Mouse (Mus musculus): ENCODE results near the gene Cbx4. TPM values are rescaled to one million over a fixed set of nuclear protein-coding genes. Genes with fewer than 3 reads are reported as not detected.
A peak's percentile ranks its signal among the peaks of the same experiment; 100 is the strongest.

Gene Cbx4
- polyA plus RNA-seq, 1 experiment from 2014 or later: 9.7 TPM

- H3K36me3 ChIP-seq (ENCODE audit: insufficient read depth, low read length): no peaks in the 10 kb centered on the region; the same call in 1 of the 2 replicates
- ATAC-seq: peak; percentile 20
- TF ChIP-seq CTCF (IDR thresholded peaks at IDR 0.05) (no peak), EP300 (IDR thresholded peaks at IDR 0.05) (no peak)
- H3K4me2 ChIP-seq (replicated peaks; ENCODE audit: low read depth, low read length): peak overlapping the region; percentile 99
- peaks cover 50% of the 10 kb centered on the region for H3K27me3 ChIP-seq (replicated peaks; ENCODE audit: insufficient read depth, low read length)
- peak overlapping the region; percentile 63 for H3K4me3 ChIP-seq (ENCODE audit: low read depth, low read length)
- WGBS: 1% methylated on average over 29 of the region's 31 CpGs
- no peaks in the 10 kb centered on the region for H3K9me3 ChIP-seq (ENCODE audit: low read length)
- peak; percentile 36 for DNase-seq (ENCODE audit: low spot score)
- peaks cover 21% of the 10 kb centered on the region for H3K4me1 ChIP-seq (ENCODE audit: insufficient read depth, low read depth, low read length)
- H3K9ac ChIP-seq (replicated peaks; ENCODE audit: low read depth): no peak overlapping the region
- no peak overlapping the region for H3K27ac ChIP-seq (ENCODE audit: low read length)
Observed at GRCm38 (mm10) chr11:119041325-119041716, 44.7 kb downstream of the Cbx4 start.

DNA sequence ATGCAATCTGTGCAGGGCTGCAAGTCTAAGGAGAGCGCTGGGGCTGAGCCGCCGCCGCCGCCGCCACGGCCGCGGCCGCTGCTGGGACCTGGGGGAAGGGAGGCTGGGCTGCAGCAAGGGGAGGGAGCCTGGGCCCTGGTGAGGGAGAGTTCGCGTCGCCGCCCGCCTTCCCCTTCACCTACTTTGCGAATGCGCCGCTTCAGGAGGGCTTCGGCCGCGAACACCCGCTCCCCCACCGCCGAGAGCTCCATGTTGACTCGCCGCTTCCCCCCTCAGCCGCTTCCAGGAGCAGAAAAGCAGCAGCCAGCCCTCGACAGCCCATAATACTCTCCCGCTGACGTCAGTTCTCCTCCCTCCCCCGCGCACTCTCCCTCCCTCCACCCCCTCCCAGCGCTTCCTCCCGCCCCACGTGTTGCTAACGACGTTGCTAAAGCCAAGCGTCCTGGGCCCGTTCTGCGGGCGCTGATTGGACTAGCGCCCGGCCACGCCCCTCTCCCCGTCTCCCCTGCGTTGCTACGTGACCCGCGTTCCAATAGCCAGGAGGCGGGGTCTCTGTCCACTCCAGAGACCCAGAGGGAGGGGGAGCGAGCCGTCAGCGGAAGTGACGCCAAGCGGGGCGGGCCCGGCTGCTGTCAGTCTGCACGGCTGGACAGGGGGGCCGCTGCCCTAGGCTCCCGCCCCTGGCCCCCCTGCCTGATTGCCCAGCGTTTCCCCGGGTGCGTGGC, 45.3 kb downstream of the Cbx4 start, which contains the start of gene Cbx8:
Gene Cbx8 (minus strand): TSS at position 370 of the 725 bp plus-strand sequence.
- under 1% methylated on average over 41 of the region's 63 CpGs for WGBS
- ATAC-seq: peak; percentile 96
- H3K27me3 ChIP-seq (replicated peaks; ENCODE audit: insufficient read depth, low read length): peaks cover 48% of the 10 kb centered on the region

GRCm38 (mm10) chr11:119039732-119040512, 46.1 kb downstream of the Cbx4 start:
- no peak for TF ChIP-seq EP300 (IDR thresholded peaks at IDR 0.05)
- no peak for TF ChIP-seq CTCF (IDR thresholded peaks at IDR 0.05)
- peaks cover 19% of the 10 kb centered on the region for H3K4me1 ChIP-seq (ENCODE audit: insufficient read depth, low read depth, low read length)

More for the DNA sequence above, 45.3 kb downstream of the Cbx4 start, which contains the start of gene Cbx8:
- DNase-seq (ENCODE audit: low spot score): peak; percentile 99
- Histone ChIP-seq H3K9ac (replicated peaks; ENCODE audit: low read depth) (peak within 1 kb of the TSS; percentile 56), H3K4me2 (replicated peaks; ENCODE audit: low read depth, low read length) (peak within 1 kb of the TSS; percentile 99), H3K4me1 (ENCODE audit: insufficient read depth, low read depth, low read length) (peaks cover 19% of the 10 kb centered on the region), H3K27ac (ENCODE audit: low read length) (peak within 1 kb of the TSS; percentile 75), H3K9me3 (ENCODE audit: low read length) (no peaks in the 10 kb centered on the region), H3K36me3 (ENCODE audit: insufficient read depth, low read length) (no peaks in the 10 kb centered on the region; the same call in 1 of the 2 replicates), H3K4me3 (ENCODE audit: low read depth, low read length) (peak within 1 kb of the TSS; percentile 63)
- no peak for TF ChIP-seq CTCF (IDR thresholded peaks at IDR 0.05)
- no peak for TF ChIP-seq EP300 (IDR thresholded peaks at IDR 0.05)

DNA sequence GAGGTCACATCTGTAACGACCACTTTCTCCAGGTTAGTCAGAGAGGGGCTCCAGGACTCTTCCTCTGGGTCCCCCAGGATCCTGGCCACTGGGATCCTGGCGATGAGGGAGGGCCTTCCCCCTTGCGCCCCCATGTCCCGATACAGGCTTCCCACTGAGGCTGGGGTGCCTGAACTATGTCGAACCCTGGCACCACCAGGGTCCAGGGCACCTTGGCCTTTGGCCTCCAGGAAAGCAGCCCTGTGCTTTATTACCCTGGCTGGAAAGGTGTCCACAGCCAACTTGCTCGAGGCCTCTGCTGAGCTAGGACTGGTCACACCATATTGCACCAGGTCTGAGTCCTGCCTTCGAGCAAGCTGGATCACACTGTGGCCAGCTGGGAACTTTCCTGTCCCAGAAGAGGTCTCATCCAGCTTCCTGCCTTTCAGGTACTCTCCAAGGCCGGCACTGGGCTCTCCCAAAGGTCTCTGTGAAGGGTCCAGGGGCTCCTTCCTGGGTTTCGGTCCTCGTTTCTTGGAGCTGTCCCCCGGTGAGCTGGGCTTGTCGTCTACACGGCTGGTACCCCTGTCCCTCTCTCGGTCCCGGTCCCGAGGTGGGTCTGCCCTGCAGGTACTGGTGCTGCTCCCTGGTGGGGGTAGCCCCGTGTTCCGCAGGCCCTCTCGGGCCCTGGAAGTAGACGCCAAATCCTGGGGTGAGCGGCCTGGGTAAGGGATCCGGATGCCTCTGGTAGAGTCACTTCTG, 47.1 kb downstream of the Cbx4 start:
- Histone ChIP-seq H3K9me3 (ENCODE audit: low read length) (no peaks in the 10 kb centered on the region), H3K27me3 (replicated peaks; ENCODE audit: insufficient read depth, low read length) (peaks cover 48% of the 10 kb centered on the region), H3K4me3 (ENCODE audit: low read depth, low read length) (no peak overlapping the region), H3K4me2 (replicated peaks; ENCODE audit: low read depth, low read length) (no peak overlapping the region), H3K9ac (replicated peaks; ENCODE audit: low read depth) (no peak overlapping the region), H3K4me1 (ENCODE audit: insufficient read depth, low read depth, low read length) (peaks cover 14% of the 10 kb centered on the region), H3K27ac (ENCODE audit: low read length) (no peak overlapping the region), H3K36me3 (ENCODE audit: insufficient read depth, low read length) (no peaks in the 10 kb centered on the region; the same call in 1 of the 2 replicates)
- no peak for DNase-seq (ENCODE audit: low spot score)
- ATAC-seq: no peak
- no peak for TF ChIP-seq EP300 (IDR thresholded peaks at IDR 0.05)
- TF ChIP-seq CTCF (IDR thresholded peaks at IDR 0.05): no peak
- WGBS: 78% methylated on average over 22 of the region's 22 CpGs

More at GRCm38 (mm10) chr11:119039732-119040512, 46.1 kb downstream of the Cbx4 start:
- Histone ChIP-seq H3K4me3 (ENCODE audit: low read depth, low read length) (peak overlapping the region; percentile 63), H3K27ac (ENCODE audit: low read length) (no peak overlapping the region), H3K27me3 (replicated peaks; ENCODE audit: insufficient read depth, low read length) (peaks cover 50% of the 10 kb centered on the region), H3K4me2 (replicated peaks; ENCODE audit: low read depth, low read length) (peak overlapping the region; percentile 99), H3K9me3 (ENCODE audit: low read length) (no peaks in the 10 kb centered on the region), H3K9ac (replicated peaks; ENCODE audit: low read depth) (no peak overlapping the region), H3K36me3 (ENCODE audit: insufficient read depth, low read length) (no peaks in the 10 kb centered on the region; the same call in 1 of the 2 replicates)
- peak; percentile 20 for DNase-seq (ENCODE audit: low spot score)
- no peak for ATAC-seq
- 19% methylated on average over 21 of the region's 21 CpGs for WGBS

- ATAC-seq (no peak), DNase-seq (ENCODE audit: low spot score) (peak; percentile 28)
- H3K27me3 ChIP-seq (replicated peaks; ENCODE audit: insufficient read depth, low read length): peaks cover 43% of the 10 kb centered on the region
- no peak overlapping the region for H3K27ac ChIP-seq (ENCODE audit: low read length)
- no peak overlapping the region for H3K9ac ChIP-seq (replicated peaks; ENCODE audit: low read depth)
- peak overlapping the region; percentile 46 for H3K4me3 ChIP-seq (ENCODE audit: low read depth, low read length)
- 32% methylated on average over 18 of the region's 18 CpGs for WGBS
- H3K4me1 ChIP-seq (ENCODE audit: insufficient read depth, low read depth, low read length): peaks cover 14% of the 10 kb centered on the region
- no peaks in the 10 kb centered on the region for H3K9me3 ChIP-seq (ENCODE audit: low read length)
- no peak for TF ChIP-seq EP300 (IDR thresholded peaks at IDR 0.05)
- no peak for TF ChIP-seq CTCF (IDR thresholded peaks at IDR 0.05)
- H3K4me2 ChIP-seq (replicated peaks; ENCODE audit: low read depth, low read length): peak overlapping the region; percentile 84
- no peaks in the 10 kb centered on the region; the same call in 1 of the 2 replicates for H3K36me3 ChIP-seq (ENCODE audit: insufficient read depth, low read length)
Observed at GRCm38 (mm10) chr11:119037780-119038401, 48.1 kb downstream of the Cbx4 start.

Data from lung, postnatal 0 days (tissue).